Mouse (Mus musculus): ENCODE measurements around the gene Zfp523. TPM values are rescaled to one million over a fixed set of nuclear protein-coding genes. Genes with fewer than 3 reads are reported as not detected.
"Not testable (repeated sequence)": the region's sequence is repeated elsewhere in the genome, so short reads cannot be mapped to it uniquely, and the experiment has no call there.

Zfp523 gene
- polyA plus RNA-seq, 1 experiment from 2014 or later: 50.0 TPM

GRCm38 (mm10) chr17:28217721-28218649 lies 41.1 kb downstream of the Zfp523 start:
- no peak overlapping the region; the same call in 1 of the 2 replicates for H3K4me2 ChIP-seq (replicated peaks)
- H3K4me1 ChIP-seq: peaks cover 7% of the 10 kb centered on the region
- no peak for ATAC-seq (ENCODE audit: low FRiP score)
- H3K9me3 ChIP-seq (replicated peaks): no peaks in the 10 kb centered on the region
- H3K27me3 ChIP-seq: no peaks in the 10 kb centered on the region; the same call in none of the 2 replicates
- H3K36me3 ChIP-seq: no peaks in the 10 kb centered on the region
- H3K9ac ChIP-seq: no peak overlapping the region
- no peak overlapping the region for H3K27ac ChIP-seq
- WGBS: 27% methylated on average over 23 of the region's 23 CpGs
- H3K4me3 ChIP-seq: no peak overlapping the region

- H3K36me3 ChIP-seq; H3K27me3 ChIP-seq; H3K4me3 ChIP-seq; H3K4me2 ChIP-seq (replicated peaks); H3K27ac ChIP-seq; ATAC-seq (ENCODE audit: low FRiP score); H3K9me3 ChIP-seq (replicated peaks); H3K9ac ChIP-seq: not testable (repeated sequence)
- WGBS: 93% methylated on average over 10 of the region's 10 CpGs
- H3K4me1 ChIP-seq: peaks cover 21% of the 10 kb centered on the region
These were observed 45.5 kb downstream of the Zfp523 start for GRCm38 (mm10) chr17:28222463-28222862.

- Histone ChIP-seq H3K4me3 (peak overlapping the region; percentile 43), H3K9me3 (replicated peaks) (no peaks in the 10 kb centered on the region), H3K36me3 (no peaks in the 10 kb centered on the region), H3K4me1 (peaks cover 17% of the 10 kb centered on the region), H3K27ac (peak overlapping the region; percentile 75), H3K4me2 (replicated peaks) (peak overlapping the region; percentile 78), H3K27me3 (no peaks in the 10 kb centered on the region), H3K9ac (peak overlapping the region; percentile 70)
- under 1% methylated on average over 46 of the region's 46 CpGs for WGBS
- ATAC-seq (ENCODE audit: low FRiP score): peak; percentile 86
These were observed 46.8 kb downstream of the Zfp523 start for GRCm38 (mm10) chr17:28223561-28224391.

GRCm38 (mm10) chr17:28224615-28225014 lies 47.7 kb downstream of the Zfp523 start:
- Histone ChIP-seq H3K4me3 (no peak overlapping the region), H3K36me3 (no peaks in the 10 kb centered on the region), H3K9ac (no peak overlapping the region), H3K4me2 (replicated peaks) (no peak overlapping the region), H3K27ac (no peak overlapping the region; the same call in 1 of the 2 replicates), H3K9me3 (replicated peaks) (no peaks in the 10 kb centered on the region), H3K4me1 (peaks cover 17% of the 10 kb centered on the region), H3K27me3 (no peaks in the 10 kb centered on the region)
- ATAC-seq (ENCODE audit: low FRiP score): no peak
- WGBS: 87% methylated on average over 10 of the region's 10 CpGs

- peak; percentile 47 for ATAC-seq (ENCODE audit: low FRiP score)
- H3K36me3 ChIP-seq: no peaks in the 10 kb centered on the region
- H3K27ac ChIP-seq: peak overlapping the region; percentile 68; the same call in 1 of the 2 replicates
- no peaks in the 10 kb centered on the region for H3K27me3 ChIP-seq
- peak overlapping the region; percentile 67 for H3K4me2 ChIP-seq (replicated peaks)
- under 1% methylated on average over 21 of the region's 21 CpGs for WGBS
- peak overlapping the region; percentile 35 for H3K4me3 ChIP-seq
- peaks cover 17% of the 10 kb centered on the region for H3K4me1 ChIP-seq
- H3K9ac ChIP-seq: peak overlapping the region; percentile 54
- no peaks in the 10 kb centered on the region for H3K9me3 ChIP-seq (replicated peaks)
These were observed 49.1 kb downstream of the Zfp523 start for GRCm38 (mm10) chr17:28226014-28226413.

- Histone ChIP-seq H3K27me3 (no peaks in the 10 kb centered on the region), H3K4me2 (replicated peaks) (no peak overlapping the region), H3K9me3 (replicated peaks) (no peaks in the 10 kb centered on the region), H3K9ac (no peak overlapping the region; the same call in 1 of the 2 replicates), H3K27ac (no peak overlapping the region), H3K4me1 (peaks cover 17% of the 10 kb centered on the region), H3K36me3 (no peaks in the 10 kb centered on the region), H3K4me3 (no peak overlapping the region)
- ATAC-seq (ENCODE audit: low FRiP score): no peak
- 88% methylated on average over 6 of the region's 6 CpGs for WGBS
These were observed 53.6 kb downstream of the Zfp523 start for GRCm38 (mm10) chr17:28230486-28230885.

- WGBS: 85% methylated on average over 18 of the region's 18 CpGs
- H3K4me1 ChIP-seq: peaks cover 13% of the 10 kb centered on the region
- no peaks in the 10 kb centered on the region for H3K27me3 ChIP-seq
- H3K4me3 ChIP-seq: no peak overlapping the region
- H3K36me3 ChIP-seq: no peaks in the 10 kb centered on the region
- no peak overlapping the region for H3K9ac ChIP-seq
- H3K4me2 ChIP-seq (replicated peaks): no peak overlapping the region
- H3K27ac ChIP-seq: no peak overlapping the region
- ATAC-seq (ENCODE audit: low FRiP score): no peak
- no peaks in the 10 kb centered on the region for H3K9me3 ChIP-seq (replicated peaks)
These were observed 54.3 kb downstream of the Zfp523 start for GRCm38 (mm10) chr17:28231026-28231736.

GRCm38 (mm10) chr17:28232475-28233060 lies 55.6 kb downstream of the Zfp523 start, which contains the start of gene Ppard:
Gene Ppard (plus strand): TSS chr17:28232700.
- H3K36me3 ChIP-seq: no peaks in the 10 kb centered on the region
- no peaks in the 10 kb centered on the region for H3K27me3 ChIP-seq
- H3K4me1 ChIP-seq: peaks cover 13% of the 10 kb centered on the region
- peak within 1 kb of the TSS; percentile 83 for H3K4me2 ChIP-seq (replicated peaks)
- WGBS: under 1% methylated on average over 57 of the region's 57 CpGs
- H3K27ac ChIP-seq: peak within 1 kb of the TSS; percentile 55; the same call in 1 of the 2 replicates
- peak; percentile 92 for ATAC-seq (ENCODE audit: low FRiP score)
- H3K4me3 ChIP-seq: peak within 1 kb of the TSS; percentile 73
- H3K9ac ChIP-seq: peak within 1 kb of the TSS; percentile 87
- no peaks in the 10 kb centered on the region for H3K9me3 ChIP-seq (replicated peaks)

- Histone ChIP-seq H3K4me2 (replicated peaks) (peak overlapping the region; percentile 83), H3K27ac (peak overlapping the region; percentile 55; the same call in 1 of the 2 replicates), H3K27me3 (no peaks in the 10 kb centered on the region), H3K4me3 (peak overlapping the region; percentile 73), H3K9me3 (replicated peaks) (no peaks in the 10 kb centered on the region), H3K36me3 (0 out of 2 replicates have a peak, but pooled peaks cover 2% of the 10 kb centered on the region), H3K9ac (peak overlapping the region; percentile 87), H3K4me1 (peaks cover 13% of the 10 kb centered on the region)
- no peak; the same call in 1 of the 2 replicates for ATAC-seq (ENCODE audit: low FRiP score)
- 7% methylated on average over 17 of the region's 17 CpGs for WGBS
These were observed 56.3 kb downstream of the Zfp523 start for GRCm38 (mm10) chr17:28233091-28233731.

GRCm38 (mm10) chr17:28234641-28235040 lies 57.7 kb downstream of the Zfp523 start:
- Histone ChIP-seq H3K27me3 (no peaks in the 10 kb centered on the region), H3K27ac (no peak overlapping the region), H3K9me3 (replicated peaks) (no peaks in the 10 kb centered on the region), H3K9ac (no peak overlapping the region), H3K4me3 (no peak overlapping the region), H3K4me2 (replicated peaks) (peak overlapping the region; percentile 19; the same call in 1 of the 2 replicates), H3K4me1 (peaks cover 13% of the 10 kb centered on the region), H3K36me3 (0 out of 2 replicates have a peak, but pooled peaks cover 5% of the 10 kb centered on the region)
- no peak for ATAC-seq (ENCODE audit: low FRiP score)
- WGBS: 80% methylated on average over 5 of the region's 5 CpGs
